Mouse (Mus musculus): ENCODE results near the gene Ptges3l. TPM values are rescaled to one million over a fixed set of nuclear protein-coding genes. Genes with fewer than 3 reads are reported as not detected.
"Not testable (repeated sequence)": the region's sequence is repeated elsewhere in the genome, so short reads cannot be mapped to it uniquely, and the experiment has no call there.

Ptges3l gene
- polyA plus RNA-seq, 1 experiment from 2014 or later: 2.0 TPM

GRCm38 (mm10) chr11:101418991-101419390 lies 6.1 kb downstream of the Ptges3l start:
- ATAC-seq (ENCODE audit: low read depth): no peak
- peaks cover 9% of the 10 kb centered on the region for H3K4me1 ChIP-seq (ENCODE audit: control insufficient read depth, low read depth, low read length)
- 67% methylated on average over 6 of the region's 6 CpGs for WGBS (ENCODE audit: insufficient replicate concordance)

DNA sequence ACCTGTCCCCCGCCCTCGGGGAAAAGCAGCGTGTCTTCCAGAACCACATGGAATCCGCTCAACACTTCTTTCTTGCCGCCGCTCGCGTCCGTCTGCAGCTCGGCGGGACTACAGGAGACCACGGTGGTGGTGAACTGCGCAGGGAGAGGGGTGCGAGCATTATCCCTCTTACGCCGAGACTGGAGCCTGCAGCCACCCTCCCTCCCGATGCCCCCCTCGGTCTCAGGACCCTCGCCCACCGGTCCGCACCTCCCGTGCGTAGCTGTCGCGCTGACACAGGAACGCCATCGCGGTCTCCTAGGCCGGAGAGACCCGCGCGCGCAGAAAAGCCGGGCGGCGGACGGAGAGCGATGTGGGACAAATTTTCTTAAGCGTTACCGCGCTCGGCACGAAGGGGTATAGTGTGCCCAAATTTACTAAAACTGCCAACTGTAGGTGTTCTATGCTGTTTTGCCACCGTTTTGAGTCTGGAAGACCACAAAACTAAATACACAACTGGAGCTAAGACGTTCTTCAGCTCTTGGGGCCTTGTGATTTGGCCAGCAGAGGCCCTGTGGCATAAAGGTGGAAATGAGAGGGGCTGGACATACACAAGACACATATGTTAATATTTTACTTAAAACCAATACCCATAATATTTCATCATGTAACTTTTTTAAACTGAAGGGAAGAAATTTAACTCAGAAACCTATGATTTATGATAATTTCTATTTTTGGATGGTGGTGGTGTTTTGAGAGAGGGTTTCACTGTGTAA lies 7.9 kb downstream of the Ptges3l start, which contains the start of gene Aarsd1:
Gene Aarsd1, minus strand, starts transcription at position 515 of the 755 bp plus-strand sequence.
- no peaks in the 10 kb centered on the region for H3K9me3 ChIP-seq (replicated peaks; ENCODE audit: control insufficient read depth, low read length)
- peak within 1 kb of the TSS; percentile 32; the same call in 1 of the 2 replicates for H3K27ac ChIP-seq (ENCODE audit: low read length)
- H3K27me3 ChIP-seq (ENCODE audit: control insufficient read depth, insufficient read depth, low read depth, low read length): no peaks in the 10 kb centered on the region
- peak within 1 kb of the TSS; percentile 84 for H3K9ac ChIP-seq (ENCODE audit: low read depth, low read length)
- H3K36me3 ChIP-seq (ENCODE audit: control insufficient read depth, insufficient read depth): peaks cover 3% of the 10 kb centered on the region; the same call in 1 of the 2 replicates
- WGBS (ENCODE audit: insufficient replicate concordance): under 1% methylated on average over 45 of the region's 45 CpGs
- peaks cover 8% of the 10 kb centered on the region for H3K4me1 ChIP-seq (ENCODE audit: control insufficient read depth, low read depth, low read length)
- peak within 1 kb of the TSS; percentile 88 for H3K4me3 ChIP-seq (ENCODE audit: low read depth, low read length)
- ATAC-seq (ENCODE audit: low read depth): peak; percentile 78
- H3K4me2 ChIP-seq (ENCODE audit: low read depth, low read length): peak within 1 kb of the TSS; percentile 85

More at GRCm38 (mm10) chr11:101418991-101419390, 6.1 kb downstream of the Ptges3l start:
- Histone ChIP-seq H3K9ac (ENCODE audit: low read depth, low read length) (no peak overlapping the region), H3K36me3 (ENCODE audit: control insufficient read depth, insufficient read depth) (no peaks in the 10 kb centered on the region), H3K9me3 (replicated peaks; ENCODE audit: control insufficient read depth, low read length) (no peaks in the 10 kb centered on the region), H3K4me2 (ENCODE audit: low read depth, low read length) (no peak overlapping the region), H3K27ac (ENCODE audit: low read length) (no peak overlapping the region), H3K27me3 (ENCODE audit: control insufficient read depth, insufficient read depth, low read depth, low read length) (no peaks in the 10 kb centered on the region), H3K4me3 (ENCODE audit: low read depth, low read length) (no peak overlapping the region)

- under 1% methylated on average over 11 of the region's 11 CpGs for WGBS (ENCODE audit: insufficient replicate concordance)
- H3K27ac ChIP-seq (ENCODE audit: low read length): peak overlapping the region; percentile 32; the same call in 1 of the 2 replicates
- peak overlapping the region; percentile 88 for H3K4me3 ChIP-seq (ENCODE audit: low read depth, low read length)
- ATAC-seq (ENCODE audit: low read depth): peak; percentile 46; the same call in 1 of the 2 replicates
- H3K27me3 ChIP-seq (ENCODE audit: control insufficient read depth, insufficient read depth, low read depth, low read length): no peaks in the 10 kb centered on the region
- H3K36me3 ChIP-seq (ENCODE audit: control insufficient read depth, insufficient read depth): peaks cover 3% of the 10 kb centered on the region
- H3K9ac ChIP-seq (ENCODE audit: low read depth, low read length): peak overlapping the region; percentile 84
- no peaks in the 10 kb centered on the region for H3K9me3 ChIP-seq (replicated peaks; ENCODE audit: control insufficient read depth, low read length)
- H3K4me1 ChIP-seq (ENCODE audit: control insufficient read depth, low read depth, low read length): peaks cover 8% of the 10 kb centered on the region
- peak overlapping the region; percentile 85 for H3K4me2 ChIP-seq (ENCODE audit: low read depth, low read length)
These were observed 8.6 kb downstream of the Ptges3l start for GRCm38 (mm10) chr11:101416433-101417100.

GRCm38 (mm10) chr11:101415306-101415705 lies 9.8 kb downstream of the Ptges3l start:
- H3K4me3 ChIP-seq (ENCODE audit: low read depth, low read length): no peak overlapping the region
- no peak for ATAC-seq (ENCODE audit: low read depth)
- H3K27ac ChIP-seq (ENCODE audit: low read length): no peak overlapping the region
- no peak overlapping the region for H3K9ac ChIP-seq (ENCODE audit: low read depth, low read length)
- 75% methylated on average over 2 of the region's 2 CpGs for WGBS (ENCODE audit: insufficient replicate concordance)
- no peaks in the 10 kb centered on the region for H3K27me3 ChIP-seq (ENCODE audit: control insufficient read depth, insufficient read depth, low read depth, low read length)
- H3K9me3 ChIP-seq (replicated peaks; ENCODE audit: control insufficient read depth, low read length): no peaks in the 10 kb centered on the region
- peaks cover 8% of the 10 kb centered on the region for H3K4me1 ChIP-seq (ENCODE audit: control insufficient read depth, low read depth, low read length)
- H3K36me3 ChIP-seq (ENCODE audit: control insufficient read depth, insufficient read depth): peaks cover 6% of the 10 kb centered on the region
- no peak overlapping the region for H3K4me2 ChIP-seq (ENCODE audit: low read depth, low read length)

- WGBS (ENCODE audit: insufficient replicate concordance): 3% methylated on average over 8 of the region's 8 CpGs
- Histone ChIP-seq H3K27ac (ENCODE audit: low read length) (no peak overlapping the region), H3K4me2 (ENCODE audit: low read depth, low read length) (no peak overlapping the region), H3K27me3 (ENCODE audit: control insufficient read depth, insufficient read depth, low read depth, low read length) (no peaks in the 10 kb centered on the region), H3K9me3 (replicated peaks; ENCODE audit: control insufficient read depth, low read length) (no peaks in the 10 kb centered on the region), H3K9ac (ENCODE audit: low read depth, low read length) (no peak overlapping the region), H3K36me3 (ENCODE audit: control insufficient read depth, insufficient read depth) (no peaks in the 10 kb centered on the region), H3K4me3 (ENCODE audit: low read depth, low read length) (no peak overlapping the region), H3K4me1 (ENCODE audit: control insufficient read depth, low read depth, low read length) (no peaks in the 10 kb centered on the region)
- no peak for ATAC-seq (ENCODE audit: low read depth)
These were observed 30.0 kb downstream of the Ptges3l start for GRCm38 (mm10) chr11:101395110-101395509.

DNA sequence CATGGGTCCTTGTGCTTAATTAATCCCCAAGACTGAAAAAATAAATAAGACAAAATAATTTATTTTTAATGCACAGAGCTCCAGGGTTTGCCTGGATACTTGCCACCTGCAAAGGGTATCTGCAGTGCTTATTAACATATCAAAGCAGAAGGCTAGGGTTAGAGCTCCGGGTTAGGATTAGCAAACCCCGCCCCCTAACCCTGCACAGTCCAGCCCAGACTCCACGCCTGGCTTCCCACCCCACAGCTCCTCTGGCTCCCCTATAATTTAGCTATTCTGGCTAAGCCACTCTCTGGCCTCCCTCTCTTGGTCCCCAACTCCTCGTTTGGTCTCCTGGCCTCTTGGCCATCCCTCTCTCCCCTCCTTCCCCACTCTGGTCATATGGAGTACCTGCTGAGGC lies 43.3 kb downstream of the Ptges3l start:
- Histone ChIP-seq H3K36me3 (ENCODE audit: control insufficient read depth, insufficient read depth) (no peaks in the 10 kb centered on the region), H3K27me3 (ENCODE audit: control insufficient read depth, insufficient read depth, low read depth, low read length) (no peaks in the 10 kb centered on the region), H3K9ac (ENCODE audit: low read depth, low read length) (no peak overlapping the region), H3K4me1 (ENCODE audit: control insufficient read depth, low read depth, low read length) (no peaks in the 10 kb centered on the region), H3K4me3 (ENCODE audit: low read depth, low read length) (no peak overlapping the region), H3K27ac (ENCODE audit: low read length) (no peak overlapping the region), H3K4me2 (ENCODE audit: low read depth, low read length) (no peak overlapping the region), H3K9me3 (replicated peaks; ENCODE audit: control insufficient read depth, low read length) (no peaks in the 10 kb centered on the region)
- no peak for ATAC-seq (ENCODE audit: low read depth)
- 34% methylated on average over 4 of the region's 4 CpGs for WGBS (ENCODE audit: insufficient replicate concordance)

DNA sequence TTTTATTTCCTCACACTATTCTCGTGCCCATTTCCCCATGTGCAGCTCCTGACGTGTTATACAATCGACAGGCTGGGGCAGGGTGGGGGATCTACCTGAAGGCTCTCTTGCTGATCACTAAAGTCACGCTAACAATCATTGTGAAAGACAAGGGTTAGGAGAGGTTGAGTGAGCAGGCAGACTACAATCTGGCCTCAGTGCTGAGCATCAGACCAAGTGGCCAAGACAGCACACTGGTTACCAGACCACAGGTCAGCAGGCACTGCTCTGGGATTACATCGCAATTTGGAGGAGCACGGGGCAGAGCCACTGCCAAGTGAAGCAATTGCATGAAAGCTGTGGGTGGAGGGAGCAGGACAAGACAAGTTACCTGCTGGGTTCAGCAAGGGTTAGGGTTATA lies 46.2 kb downstream of the Ptges3l start:
- no peak overlapping the region for H3K9ac ChIP-seq (ENCODE audit: low read depth, low read length)
- 50% methylated on average over 6 of the region's 6 CpGs for WGBS (ENCODE audit: insufficient replicate concordance)
- H3K4me2 ChIP-seq (ENCODE audit: low read depth, low read length): no peak overlapping the region
- no peaks in the 10 kb centered on the region for H3K9me3 ChIP-seq (replicated peaks; ENCODE audit: control insufficient read depth, low read length)
- no peak overlapping the region for H3K4me3 ChIP-seq (ENCODE audit: low read depth, low read length)
- no peaks in the 10 kb centered on the region for H3K27me3 ChIP-seq (ENCODE audit: control insufficient read depth, insufficient read depth, low read depth, low read length)
- H3K27ac ChIP-seq (ENCODE audit: low read length): no peak overlapping the region
- no peaks in the 10 kb centered on the region for H3K36me3 ChIP-seq (ENCODE audit: control insufficient read depth, insufficient read depth)
- H3K4me1 ChIP-seq (ENCODE audit: control insufficient read depth, low read depth, low read length): no peaks in the 10 kb centered on the region
- ATAC-seq (ENCODE audit: low read depth): peak; percentile 24; the same call in 1 of the 2 replicates

DNA sequence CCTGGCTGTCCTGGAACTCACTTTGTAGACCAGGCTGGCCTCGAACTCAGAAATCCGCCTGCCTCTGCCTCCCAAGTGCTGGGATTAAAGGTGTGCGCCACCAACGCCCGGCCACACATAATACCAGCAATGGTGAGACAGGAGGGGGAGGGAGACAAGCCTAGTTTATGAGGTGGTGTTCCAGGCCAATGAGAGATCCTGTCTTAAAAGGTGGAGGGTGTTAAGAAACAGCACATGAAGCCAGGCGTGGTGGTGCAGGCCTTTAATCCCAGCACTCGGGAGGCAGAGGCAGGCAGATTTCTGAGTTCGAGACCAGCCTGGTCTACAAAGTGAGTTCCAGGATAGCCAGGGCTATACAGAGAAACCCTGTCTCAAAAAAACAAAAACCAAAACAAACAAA lies 46.9 kb downstream of the Ptges3l start:
- not testable (repeated sequence) for H3K27me3 ChIP-seq (ENCODE audit: control insufficient read depth, insufficient read depth, low read depth, low read length); ATAC-seq (ENCODE audit: low read depth); H3K4me3 ChIP-seq (ENCODE audit: low read depth, low read length); H3K9ac ChIP-seq (ENCODE audit: low read depth, low read length); H3K27ac ChIP-seq (ENCODE audit: low read length); H3K9me3 ChIP-seq (replicated peaks; ENCODE audit: control insufficient read depth, low read length); H3K4me1 ChIP-seq (ENCODE audit: control insufficient read depth, low read depth, low read length); H3K36me3 ChIP-seq (ENCODE audit: control insufficient read depth, insufficient read depth); H3K4me2 ChIP-seq (ENCODE audit: low read depth, low read length)
- whole genome bisulfite sequencing (ENCODE audit: insufficient replicate concordance): 69% methylated on average over 8 of the region's 8 CpGs

- Histone ChIP-seq H3K27me3 (ENCODE audit: control insufficient read depth, insufficient read depth, low read depth, low read length) (no peaks in the 10 kb centered on the region), H3K9ac (ENCODE audit: low read depth, low read length) (no peak overlapping the region), H3K36me3 (ENCODE audit: control insufficient read depth, insufficient read depth) (no peaks in the 10 kb centered on the region), H3K4me1 (ENCODE audit: control insufficient read depth, low read depth, low read length) (no peaks in the 10 kb centered on the region), H3K4me2 (ENCODE audit: low read depth, low read length) (no peak overlapping the region), H3K9me3 (replicated peaks; ENCODE audit: control insufficient read depth, low read length) (no peaks in the 10 kb centered on the region), H3K27ac (ENCODE audit: low read length) (no peak overlapping the region), H3K4me3 (ENCODE audit: low read depth, low read length) (no peak overlapping the region)
- WGBS (ENCODE audit: insufficient replicate concordance): 34% methylated on average over 7 of the region's 7 CpGs
- no peak for ATAC-seq (ENCODE audit: low read depth)
These were observed 50.7 kb downstream of the Ptges3l start for GRCm38 (mm10) chr11:101374421-101374938.

Measured in liver, embryonic 16.5 days (tissue).